Mouse (Mus musculus): ENCODE measurements around the gene Mns1. TPM values are rescaled to one million over a fixed set of nuclear protein-coding genes. Genes with fewer than 3 reads are reported as not detected.

Gene Mns1
- total RNA-seq, 1 experiment: 7.4 TPM

GRCm38 (mm10) chr9:72467551-72468407 lies 30.0 kb downstream of the Mns1 start:
- Histone ChIP-seq H3K9me3 (ENCODE audit: control insufficient read depth, insufficient read depth, low read depth, low read length) (no peaks in the 10 kb centered on the region), H3K9ac (ENCODE audit: insufficient read depth, low read depth, low read length, poor library complexity, severe bottlenecking) (no peak overlapping the region), H3K27ac (ENCODE audit: insufficient read depth, low read depth, low read length, poor library complexity, severe bottlenecking) (no peak overlapping the region), H3K4me1 (ENCODE audit: control insufficient read depth in 2 of 2, insufficient read depth in 2 of 2, low read length in 2 of 2, poor library complexity in 1 of 2) (no peaks in the 10 kb centered on the region), H3K36me3 (ENCODE audit: control insufficient read depth, insufficient read depth, low read length, poor library complexity, severe bottlenecking) (no peaks in the 10 kb centered on the region; the same call in 1 of the 2 replicates), H3K4me3 (ENCODE audit: insufficient read depth in 1 of 2, low read depth in 1 of 2, low read length in 2 of 2, poor library complexity in 1 of 2, severe bottlenecking in 1 of 2) (no peak overlapping the region)
- in situ Hi-C loops (cut with MboI; ENCODE audit: low sequenced_read_pairs in 2 of 2, unreplicated experiment in 2 of 2): no loop called here
- no peak for TF ChIP-seq MAFK (IDR thresholded peaks at IDR 0.05; ENCODE audit: insufficient read depth, low read depth, low read length)
- peak; percentile 35 for DNase-seq (ENCODE audit: low read depth, low spot score)

- in situ Hi-C loops (cut with MboI; ENCODE audit: low sequenced_read_pairs in 2 of 2, unreplicated experiment in 2 of 2): no loop called here
- no peak overlapping the region for H3K27ac ChIP-seq (ENCODE audit: insufficient read depth, low read depth, low read length, poor library complexity, severe bottlenecking)
- no peak overlapping the region for H3K4me3 ChIP-seq (ENCODE audit: insufficient read depth in 1 of 2, low read depth in 1 of 2, low read length in 2 of 2, poor library complexity in 1 of 2, severe bottlenecking in 1 of 2)
- H3K9me3 ChIP-seq (ENCODE audit: control insufficient read depth, insufficient read depth, low read depth, low read length): no peaks in the 10 kb centered on the region
- H3K9ac ChIP-seq (ENCODE audit: insufficient read depth, low read depth, low read length, poor library complexity, severe bottlenecking): no peak overlapping the region
- DNase-seq (ENCODE audit: low read depth, low spot score): no peak
- peaks cover 6% of the 10 kb centered on the region for H3K36me3 ChIP-seq (ENCODE audit: control insufficient read depth, insufficient read depth, low read length, poor library complexity, severe bottlenecking)
- TF ChIP-seq MAFK (IDR thresholded peaks at IDR 0.05; ENCODE audit: insufficient read depth, low read depth, low read length): no peak
- no peaks in the 10 kb centered on the region for H3K4me1 ChIP-seq (ENCODE audit: control insufficient read depth in 2 of 2, insufficient read depth in 2 of 2, low read length in 2 of 2, poor library complexity in 1 of 2)
Measured at GRCm38 (mm10) chr9:72468616-72469015, 30.8 kb downstream of the Mns1 start.

GRCm38 (mm10) chr9:72469851-72470250 lies 32.0 kb downstream of the Mns1 start:
- no peak overlapping the region for H3K27ac ChIP-seq (ENCODE audit: insufficient read depth, low read depth, low read length, poor library complexity, severe bottlenecking)
- no peak overlapping the region for H3K9ac ChIP-seq (ENCODE audit: insufficient read depth, low read depth, low read length, poor library complexity, severe bottlenecking)
- DNase-seq (ENCODE audit: low read depth, low spot score): no peak
- no peaks in the 10 kb centered on the region for H3K9me3 ChIP-seq (ENCODE audit: control insufficient read depth, insufficient read depth, low read depth, low read length)
- in situ Hi-C loops (cut with MboI; ENCODE audit: low sequenced_read_pairs in 2 of 2, unreplicated experiment in 2 of 2): no loop called here
- H3K36me3 ChIP-seq (ENCODE audit: control insufficient read depth, insufficient read depth, low read length, poor library complexity, severe bottlenecking): peaks cover 6% of the 10 kb centered on the region
- no peak overlapping the region for H3K4me3 ChIP-seq (ENCODE audit: insufficient read depth in 1 of 2, low read depth in 1 of 2, low read length in 2 of 2, poor library complexity in 1 of 2, severe bottlenecking in 1 of 2)
- H3K4me1 ChIP-seq (ENCODE audit: control insufficient read depth in 2 of 2, insufficient read depth in 2 of 2, low read length in 2 of 2, poor library complexity in 1 of 2): no peaks in the 10 kb centered on the region
- no peak for TF ChIP-seq ZC3H11A (IDR thresholded peaks at IDR 0.05; ENCODE audit: borderline replicate concordance, low read depth, low read length)
- no peak for TF ChIP-seq HCFC1 (IDR thresholded peaks at IDR 0.05; ENCODE audit: borderline replicate concordance, insufficient read depth, low read length)
- no peak for TF ChIP-seq MAFK (IDR thresholded peaks at IDR 0.05; ENCODE audit: insufficient read depth, low read depth, low read length)
- no peak for TF ChIP-seq ZNF384 (IDR thresholded peaks at IDR 0.05; ENCODE audit: low read depth, low read length)
- TF ChIP-seq CHD2 (IDR thresholded peaks at IDR 0.05; ENCODE audit: low read depth, low read length): no peak

GRCm38 (mm10) chr9:72475511-72475910 lies 37.7 kb downstream of the Mns1 start:
- Histone ChIP-seq H3K9ac (ENCODE audit: insufficient read depth, low read depth, low read length, poor library complexity, severe bottlenecking) (no peak overlapping the region), H3K4me1 (ENCODE audit: control insufficient read depth in 2 of 2, insufficient read depth in 2 of 2, low read length in 2 of 2, poor library complexity in 1 of 2) (no peaks in the 10 kb centered on the region), H3K27ac (ENCODE audit: insufficient read depth, low read depth, low read length, poor library complexity, severe bottlenecking) (no peak overlapping the region), H3K4me3 (ENCODE audit: insufficient read depth in 1 of 2, low read depth in 1 of 2, low read length in 2 of 2, poor library complexity in 1 of 2, severe bottlenecking in 1 of 2) (no peak overlapping the region), H3K9me3 (ENCODE audit: control insufficient read depth, insufficient read depth, low read depth, low read length) (no peaks in the 10 kb centered on the region), H3K36me3 (ENCODE audit: control insufficient read depth, insufficient read depth, low read length, poor library complexity, severe bottlenecking) (peaks cover 12% of the 10 kb centered on the region)
- no peak for DNase-seq (ENCODE audit: low read depth, low spot score)
- in situ Hi-C loops (cut with MboI; ENCODE audit: low sequenced_read_pairs in 2 of 2, unreplicated experiment in 2 of 2): no loop called here
- TF ChIP-seq ZNF384 (IDR thresholded peaks at IDR 0.05; ENCODE audit: low read depth, low read length): no peak
- no peak for TF ChIP-seq CHD2 (IDR thresholded peaks at IDR 0.05; ENCODE audit: low read depth, low read length)
- TF ChIP-seq MAFK (IDR thresholded peaks at IDR 0.05; ENCODE audit: insufficient read depth, low read depth, low read length): no peak
- no peak for TF ChIP-seq HCFC1 (IDR thresholded peaks at IDR 0.05; ENCODE audit: borderline replicate concordance, insufficient read depth, low read length)
- TF ChIP-seq ZC3H11A (IDR thresholded peaks at IDR 0.05; ENCODE audit: borderline replicate concordance, low read depth, low read length): no peak

GRCm38 (mm10) chr9:72477306-72477705 lies 39.5 kb downstream of the Mns1 start:
- Histone ChIP-seq H3K36me3 (ENCODE audit: control insufficient read depth, insufficient read depth, low read length, poor library complexity, severe bottlenecking) (peaks cover 15% of the 10 kb centered on the region), H3K4me3 (ENCODE audit: insufficient read depth in 1 of 2, low read depth in 1 of 2, low read length in 2 of 2, poor library complexity in 1 of 2, severe bottlenecking in 1 of 2) (no peak overlapping the region), H3K27ac (ENCODE audit: insufficient read depth, low read depth, low read length, poor library complexity, severe bottlenecking) (no peak overlapping the region), H3K9me3 (ENCODE audit: control insufficient read depth, insufficient read depth, low read depth, low read length) (no peaks in the 10 kb centered on the region), H3K4me1 (ENCODE audit: control insufficient read depth in 2 of 2, insufficient read depth in 2 of 2, low read length in 2 of 2, poor library complexity in 1 of 2) (no peaks in the 10 kb centered on the region), H3K9ac (ENCODE audit: insufficient read depth, low read depth, low read length, poor library complexity, severe bottlenecking) (no peak overlapping the region)
- no peak for DNase-seq (ENCODE audit: low read depth, low spot score)
- TF ChIP-seq ZC3H11A (IDR thresholded peaks at IDR 0.05; ENCODE audit: borderline replicate concordance, low read depth, low read length) (no peak), ZNF384 (IDR thresholded peaks at IDR 0.05; ENCODE audit: low read depth, low read length) (no peak), HCFC1 (IDR thresholded peaks at IDR 0.05; ENCODE audit: borderline replicate concordance, insufficient read depth, low read length) (no peak), MAFK (IDR thresholded peaks at IDR 0.05; ENCODE audit: insufficient read depth, low read depth, low read length) (no peak), CHD2 (IDR thresholded peaks at IDR 0.05; ENCODE audit: low read depth, low read length) (no peak)
- in situ Hi-C loops (cut with MboI; ENCODE audit: low sequenced_read_pairs in 2 of 2, unreplicated experiment in 2 of 2): no loop called here

Data from ES-E14 (cell line).